Mouse (Mus musculus): Measurements from ENCODE around the gene Stk32c.

GRCm38 (mm10) chr7:139214596-139215340, 1.7 kb upstream of the Stk32c start:
- TF ChIP-seq CTCF (IDR thresholded peaks at IDR 0.05) (no peak), EP300 (IDR thresholded peaks at IDR 0.05) (no peak)

All from lung, postnatal 0 days (tissue).